Mouse (Mus musculus) spleen, adult 18-20 months (tissue): ENCODE data around the gene Asb4.

Experiments
- DNase-seq, 2 experiments: peaks; one replicate each; pipeline ENCODE4 v3.0.0; 2022; ENCODE audit warnings: mixed read lengths in 2 of 2

The Asb4 gene

DNA sequence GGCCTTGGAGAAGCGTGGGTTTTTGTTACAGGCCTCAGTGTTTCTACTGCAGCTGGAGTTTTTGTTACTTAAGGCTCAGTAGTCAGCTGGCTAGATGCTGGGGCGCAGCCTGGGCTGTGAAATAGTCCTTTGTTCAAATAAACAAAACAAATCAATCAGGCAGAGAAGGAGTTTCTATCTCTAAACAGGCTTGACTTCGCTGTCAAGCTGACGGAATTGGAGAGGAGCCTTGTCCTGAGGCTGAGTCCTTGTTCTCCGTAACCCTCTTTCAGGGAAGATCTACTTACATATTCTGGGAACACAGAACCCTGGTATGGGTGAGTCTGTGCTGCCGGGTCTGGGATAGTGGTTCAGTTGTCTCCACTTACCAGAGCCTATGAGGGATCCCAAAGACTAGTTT is 64.4 kb downstream of the Asb4 start:
- DNase-seq: no peak

DNA sequence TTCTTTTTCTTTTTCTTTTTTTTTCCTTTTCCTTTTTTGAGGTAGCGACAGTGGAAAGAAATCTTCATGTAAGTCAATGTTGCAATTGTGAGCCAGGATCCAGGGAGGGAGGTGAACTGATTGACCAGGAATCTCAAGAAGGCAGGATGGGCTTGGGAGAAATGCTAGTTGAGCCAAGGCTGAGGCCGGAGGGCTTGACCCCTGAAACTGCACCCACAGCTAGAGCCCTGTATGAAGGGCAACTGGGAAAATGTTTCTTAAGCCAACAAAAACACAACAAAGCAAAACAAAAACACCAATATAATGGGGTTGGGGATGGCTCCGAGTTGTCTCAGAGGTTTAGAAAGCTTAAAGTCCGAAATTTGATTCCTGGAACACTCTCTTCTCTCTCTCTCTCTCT is 65.2 kb downstream of the Asb4 start:
- DNase-seq: no peak

DNA sequence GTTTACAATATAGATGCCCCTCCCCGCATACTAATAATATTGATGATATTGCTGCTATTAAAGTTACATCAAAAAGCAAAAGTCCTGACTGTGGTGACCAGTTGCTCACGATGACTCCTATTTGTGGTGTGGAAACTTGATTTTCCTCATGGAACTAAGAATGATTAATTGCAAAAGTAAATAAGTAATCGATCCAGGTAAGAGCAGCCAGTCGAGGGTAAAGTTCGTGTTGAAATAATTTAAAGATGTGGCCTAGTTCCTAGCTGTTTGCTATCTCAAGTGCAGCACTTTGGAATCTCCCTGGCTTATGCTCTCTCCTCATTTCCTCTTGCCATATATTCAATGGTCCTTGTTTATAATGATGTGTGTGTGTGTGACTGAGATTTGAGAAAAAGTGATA is 66.7 kb downstream of the Asb4 start:
- DNase-seq: no peak

DNA sequence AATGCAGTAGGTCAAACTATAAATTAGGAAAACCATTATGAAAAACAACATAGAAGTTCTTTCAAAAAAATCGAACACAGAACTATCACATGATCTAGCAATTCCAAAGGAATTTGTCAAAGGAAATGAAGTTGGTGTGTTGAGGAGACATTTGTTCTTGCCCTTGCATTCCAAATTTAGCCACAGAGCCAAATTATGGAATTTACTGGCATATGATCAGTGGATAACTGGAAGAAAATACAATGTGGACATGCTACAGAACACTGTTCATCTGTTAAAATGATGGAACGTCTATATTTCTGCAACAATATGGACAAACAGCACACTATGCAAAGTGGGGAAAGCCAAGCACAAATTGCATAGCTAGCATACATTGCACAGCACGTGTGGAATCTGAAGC is 72.7 kb downstream of the Asb4 start:
- DNase-seq: no peak

DNA sequence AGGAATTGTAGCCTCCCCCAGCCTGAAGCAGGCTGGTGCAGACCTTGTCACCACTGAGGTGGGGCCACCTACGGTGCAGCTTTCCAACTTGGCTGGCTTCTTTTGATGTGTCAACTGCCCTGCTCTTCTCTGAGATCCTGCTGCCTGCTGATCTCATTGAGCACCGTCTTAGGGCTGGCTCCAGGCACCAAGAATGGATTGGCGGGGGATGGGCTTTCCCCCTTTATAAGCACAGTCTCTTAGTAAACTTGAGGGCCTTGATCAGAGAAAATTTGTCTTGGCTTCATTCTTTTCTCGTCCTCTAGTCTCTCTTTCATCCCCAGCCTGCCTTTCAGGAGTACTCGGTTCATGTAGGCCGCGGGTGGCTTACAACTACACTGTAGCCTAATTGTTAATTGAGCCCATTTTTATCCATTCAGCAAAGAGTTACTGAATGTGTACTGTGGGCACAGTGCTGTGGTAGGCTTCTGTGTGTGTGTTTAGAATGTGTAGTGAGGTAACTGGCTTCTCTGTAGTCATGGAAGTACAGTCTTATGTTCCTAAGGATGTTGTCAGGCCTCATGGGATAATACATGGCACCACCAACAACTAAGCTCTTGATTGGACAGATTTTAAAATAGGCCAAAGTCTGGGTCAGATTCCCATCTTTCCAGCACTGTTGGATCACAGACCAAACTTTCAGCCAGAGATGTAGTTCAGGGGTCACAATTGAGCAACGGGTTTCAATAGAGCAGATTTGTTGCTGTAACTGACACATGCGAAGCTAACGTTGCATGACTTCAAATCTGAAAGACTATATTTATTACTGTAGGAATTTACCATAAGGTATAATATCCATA is 87.5 kb downstream of the Asb4 start:
- no peak for DNase-seq

DNA sequence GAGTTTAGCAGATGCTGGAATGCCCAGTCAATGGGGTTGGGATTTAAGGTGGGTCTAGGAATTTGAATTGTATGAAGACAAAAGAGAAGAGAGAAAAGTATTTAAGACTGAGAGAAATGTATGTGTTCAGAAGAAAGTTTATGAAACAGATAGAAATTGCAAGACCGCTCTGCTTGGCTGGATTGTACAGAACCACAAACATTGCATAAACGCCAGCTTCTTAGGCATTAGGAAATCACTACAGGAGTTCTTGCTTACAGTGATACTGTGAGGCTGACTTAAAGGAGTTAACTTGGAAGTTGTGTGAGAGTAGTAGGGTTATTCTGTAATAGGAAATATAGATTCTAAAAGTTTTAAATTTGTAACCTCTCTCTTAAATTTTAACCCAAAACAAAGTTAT is 89.5 kb downstream of the Asb4 start:
- no peak for DNase-seq

DNA sequence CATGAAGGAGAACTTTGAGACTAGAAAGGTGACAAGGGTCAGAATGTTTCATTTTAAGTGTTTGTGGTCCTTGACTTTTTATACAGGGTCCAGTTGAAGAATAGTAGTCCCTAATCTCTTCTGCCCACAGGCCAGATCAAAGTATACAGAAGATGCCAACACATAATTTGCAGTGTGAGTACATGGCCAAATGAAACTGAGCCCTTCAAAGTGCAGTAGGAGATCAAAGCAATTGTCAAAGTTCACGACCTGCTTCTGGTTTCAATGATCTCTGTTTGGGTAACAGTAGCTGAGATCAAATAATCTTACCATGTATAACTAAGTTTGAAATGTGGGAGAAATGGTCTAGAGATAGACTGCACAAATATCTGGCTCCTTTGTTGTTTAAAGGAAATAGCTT is 90.8 kb downstream of the Asb4 start:
- DNase-seq: no peak

DNA sequence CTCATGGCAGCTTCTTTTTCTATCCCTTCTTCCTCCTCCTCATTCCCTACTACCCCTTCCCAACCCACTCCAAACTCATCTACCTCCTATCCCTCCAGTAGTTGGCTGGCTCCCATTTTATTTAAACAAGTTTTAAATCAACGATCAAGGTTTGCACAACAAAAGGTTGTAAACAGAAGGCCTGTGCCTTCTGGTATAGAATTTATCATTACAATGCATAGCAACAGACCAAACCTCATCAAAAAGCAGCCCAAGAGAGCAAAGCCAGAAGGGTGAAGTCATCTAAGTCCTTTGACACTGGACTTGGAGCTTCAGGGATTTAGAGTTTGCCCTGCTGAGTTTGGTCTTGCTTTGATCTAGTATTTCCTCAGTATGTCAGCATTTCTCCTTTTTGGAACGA is 97.9 kb downstream of the Asb4 start:
- no peak for DNase-seq

DNA sequence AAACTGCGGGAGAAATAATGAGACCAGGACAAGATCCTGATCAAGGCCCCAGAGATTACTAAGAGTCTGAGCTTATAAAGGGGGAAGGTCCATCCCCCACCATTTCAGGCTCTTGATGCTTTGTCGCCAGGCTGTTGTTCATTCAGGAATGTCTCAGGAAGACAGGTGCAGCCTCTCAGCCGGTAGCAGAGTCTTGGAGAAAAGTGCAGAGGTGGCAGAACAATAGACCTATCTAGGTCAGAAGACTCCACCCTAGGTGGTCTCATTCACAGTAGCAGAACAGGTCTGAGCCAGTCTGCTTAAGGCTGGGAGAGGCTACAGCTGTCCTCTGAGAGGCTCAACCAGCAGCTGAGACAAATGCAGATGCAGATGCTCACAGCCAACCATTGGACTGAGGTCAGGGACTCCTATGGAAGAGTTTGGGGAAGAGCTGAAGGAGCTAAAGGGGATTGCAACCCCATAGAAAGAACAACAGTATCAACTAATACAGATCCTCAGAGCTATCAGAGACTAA is 99.1 kb downstream of the Asb4 start:
- no peak for DNase-seq
